Mouse (Mus musculus): ENCODE measurements at regions not wholly inside any gene's neighbourhood (a gene's known extent, or its start where the extent isn't known, plus 50 kb on each side); places are given as distances from the start of the nearest gene placed in this dataset.

- DNase-seq, result no peak
Observed at GRCm38 (mm10) chr3:119653007-119653565, 131.2 kb downstream of the Ptbp2 start.

GRCm38 (mm10) chr3:119638633-119639032 is 145.6 kb downstream of the Ptbp2 start:
- no peak for DNase-seq

- DNase-seq, result no peak
Observed at GRCm38 (mm10) chr3:119635641-119636040, 148.6 kb downstream of the Ptbp2 start.

- DNase-seq, result no peak
Observed at GRCm38 (mm10) chr3:119633516-119633915, 150.8 kb downstream of the Ptbp2 start.

GRCm38 (mm10) chr3:119606116-119606515 is 178.2 kb downstream of the Ptbp2 start:
- no peak for DNase-seq

GRCm38 (mm10) chr3:119588872-119589416 is 195.3 kb downstream of the Ptbp2 start:
- DNase-seq, result no peak

GRCm38 (mm10) chr3:119587971-119588370 is 196.3 kb downstream of the Ptbp2 start:
- no peak for DNase-seq

GRCm38 (mm10) chr3:119575516-119575915 is 208.8 kb downstream of the Ptbp2 start:
- DNase-seq, result no peak

- no peak for DNase-seq
Observed at GRCm38 (mm10) chr3:119537884-119538283, 246.4 kb downstream of the Ptbp2 start.

GRCm38 (mm10) chr3:119524510-119525123 is 259.6 kb downstream of the Ptbp2 start:
- no peak for DNase-seq

GRCm38 (mm10) chr3:119512596-119512995 is 271.7 kb downstream of the Ptbp2 start:
- DNase-seq, result no peak

GRCm38 (mm10) chr3:119509132-119509531 is 275.1 kb downstream of the Ptbp2 start:
- DNase-seq, result no peak

GRCm38 (mm10) chr3:119503471-119503972 is 280.7 kb downstream of the Ptbp2 start:
- no peak for DNase-seq

- peak; percentile 3 to 13 for DNase-seq
Observed at GRCm38 (mm10) chr3:119498711-119499110, 285.6 kb downstream of the Ptbp2 start.

- no peak for DNase-seq
Observed at GRCm38 (mm10) chr3:119497880-119498279, 286.4 kb downstream of the Ptbp2 start.

GRCm38 (mm10) chr3:119494580-119494979 is 289.7 kb downstream of the Ptbp2 start:
- DNase-seq, result no peak

GRCm38 (mm10) chr3:119492627-119493026 is 291.6 kb downstream of the Ptbp2 start:
- no peak for DNase-seq

GRCm38 (mm10) chr3:119489336-119489735 is 294.9 kb downstream of the Ptbp2 start:
- no peak for DNase-seq
